Mouse (Mus musculus) neural tube, embryonic 11.5 days (tissue): ENCODE data around the gene Olfr974. TPM values are rescaled to one million over a fixed set of nuclear protein-coding genes. Genes with fewer than 3 reads are reported as not detected.
"Not testable (repeated sequence)": the region's sequence is repeated elsewhere in the genome, so short reads cannot be mapped to it uniquely, and the experiment has no call there.

ENCODE experiments used
- ATAC-seq: fragments of 200-750 bp; cut with Nextera tagmentation; 2 replicates; pipeline ENCODE4 v1.8.0; 2017; ENCODE audit warnings: moderate number of reproducible peaks, mild to moderate bottlenecking, moderate TSS enrichment, moderate library complexity; ENCODE audit not compliant: insufficient read depth, low FRiP score, low TSS enrichment
- DNase-seq: peaks from one replicate; pipeline ENCODE4 v3.0.0-alpha.2; 2015; ENCODE audit warnings: low spot score
- H3K27ac ChIP-seq: fragments of 300-500 bp; sonication (generic); 2 replicates; pipeline ENCODE4 v1.5.1; 2014; ENCODE audit warnings: low read depth, mild to moderate bottlenecking, low read length
- H3K27me3 ChIP-seq: fragments of 300-500 bp; sonication (generic); 2 replicates; pipeline ENCODE4 v1.6.1; 2014; ENCODE audit warnings: mild to moderate bottlenecking, low read length, mixed read lengths; ENCODE audit not compliant: control insufficient read depth, insufficient read depth
- H3K36me3 ChIP-seq: fragments of 300-500 bp; sonication (generic); 2 replicates; pipeline ENCODE4 v1.6.1; 2014; ENCODE audit warnings: mild to moderate bottlenecking, low read length, moderate library complexity, mixed read lengths; ENCODE audit not compliant: control insufficient read depth, insufficient read depth
- H3K4me1 ChIP-seq: fragments of 300-500 bp; sonication (generic); 2 replicates; pipeline ENCODE4 v1.6.1; 2014; ENCODE audit warnings: low read length, mixed read lengths; ENCODE audit not compliant: control insufficient read depth, insufficient read depth
- H3K4me2 ChIP-seq: fragments of 300-500 bp; sonication (generic); 2 replicates; pipeline ENCODE4 v1.6.1; 2014; ENCODE audit warnings: low read depth, mild to moderate bottlenecking, moderate library complexity
- H3K4me3 ChIP-seq: fragments of 300-500 bp; sonication (generic); 2 replicates; pipeline ENCODE4 v1.5.1; 2014; ENCODE audit warnings: low read depth, low read length
- H3K9ac ChIP-seq: fragments of 300-500 bp; sonication (generic); 2 replicates; pipeline ENCODE4 v1.6.1; 2014; ENCODE audit warnings: mild to moderate bottlenecking, low read length
- H3K9me3 ChIP-seq: fragments of 300-500 bp; sonication (generic); 2 replicates; pipeline ENCODE4 v1.6.1; 2016; ENCODE audit warnings: low read length; ENCODE audit not compliant: control insufficient read depth
- WGBS: fragments of 180-500 bp; shearing (Covaris S2); extraction: QIAGEN DNeasy Blood & Tissue Kit; methylation state at CpG from one replicate; pipeline ENCODE4 v1.1.7; 2014; 5-methylcytosine and 5-hydroxymethylcytosine counted together
- polyA plus RNA-seq: library from polyadenylated mRNA; unstranded; fragments of >200 nt; fragmentation: Nextera tagmentation; extraction: Ambion mirVana; gene quantifications from 2 replicates; pipeline ENCODE4 v1.2.1, GENCODE M21; 2014

Gene Olfr974
- polyA plus RNA-seq: not detected in 2 replicates

DNA sequence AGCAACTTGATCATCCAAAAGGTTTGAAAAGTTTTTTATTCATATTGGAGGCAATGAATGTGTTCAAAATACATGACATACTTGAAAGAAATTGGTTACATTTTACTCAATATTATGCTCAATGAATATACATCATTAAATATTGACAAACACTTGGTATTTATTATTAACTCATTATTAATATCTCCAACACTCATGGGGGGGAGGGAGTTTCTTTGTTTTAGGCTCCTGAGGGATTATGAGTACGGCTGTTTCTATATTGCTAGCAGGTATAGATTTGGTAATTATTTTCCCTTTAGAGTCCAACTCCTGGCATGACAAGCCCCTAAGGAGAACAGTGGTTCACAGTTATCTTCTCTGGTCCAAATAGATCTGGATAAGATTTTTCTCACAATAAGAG lies at the start of gene Olfr974:
Gene Olfr974, plus strand, starts transcription at position 301 of the 400 bp plus-strand sequence.
- no peaks in the 10 kb centered on the region for H3K9me3 ChIP-seq
- H3K4me1 ChIP-seq: no peaks in the 10 kb centered on the region
- H3K27me3 ChIP-seq: no peaks in the 10 kb centered on the region
- ATAC-seq (no peak), DNase-seq (no peak)
- H3K4me3 ChIP-seq: no peak within 1 kb of the TSS
- no peaks in the 10 kb centered on the region for H3K36me3 ChIP-seq
- WGBS: 91% methylated on average over 1 of the region's 1 CpGs
- no peak within 1 kb of the TSS for H3K4me2 ChIP-seq
- no peak within 1 kb of the TSS for H3K9ac ChIP-seq
- H3K27ac ChIP-seq: no peak within 1 kb of the TSS

DNA sequence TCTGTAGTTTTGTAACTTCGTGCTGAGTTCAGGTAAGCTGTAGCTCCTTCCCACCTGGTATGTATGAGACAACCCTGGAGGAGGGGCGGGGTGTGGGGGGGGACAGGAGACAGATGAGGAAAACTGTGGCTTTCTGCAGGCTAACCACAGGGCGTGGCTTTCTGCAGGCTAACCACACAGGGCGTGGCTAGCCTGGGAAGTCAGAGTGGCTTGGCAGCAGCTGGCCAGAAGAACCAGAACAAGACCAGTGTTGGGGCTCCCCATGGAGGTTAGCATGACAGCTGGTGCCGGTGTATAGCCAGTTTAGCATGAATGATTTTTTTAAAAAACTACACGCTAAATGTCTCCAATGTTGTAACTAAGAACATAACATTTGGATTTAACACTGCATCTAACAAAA lies 32.2 kb upstream of the Olfr974 start:
- Histone ChIP-seq H3K4me2 (no peak overlapping the region), H3K4me3 (no peak overlapping the region), H3K9me3 (no peaks in the 10 kb centered on the region), H3K36me3 (no peaks in the 10 kb centered on the region), H3K4me1 (no peaks in the 10 kb centered on the region), H3K27ac (no peak overlapping the region), H3K9ac (no peak overlapping the region), H3K27me3 (no peaks in the 10 kb centered on the region)
- DNase-seq (no peak), ATAC-seq (no peak)
- WGBS: 80% methylated on average over 6 of the region's 6 CpGs

DNA sequence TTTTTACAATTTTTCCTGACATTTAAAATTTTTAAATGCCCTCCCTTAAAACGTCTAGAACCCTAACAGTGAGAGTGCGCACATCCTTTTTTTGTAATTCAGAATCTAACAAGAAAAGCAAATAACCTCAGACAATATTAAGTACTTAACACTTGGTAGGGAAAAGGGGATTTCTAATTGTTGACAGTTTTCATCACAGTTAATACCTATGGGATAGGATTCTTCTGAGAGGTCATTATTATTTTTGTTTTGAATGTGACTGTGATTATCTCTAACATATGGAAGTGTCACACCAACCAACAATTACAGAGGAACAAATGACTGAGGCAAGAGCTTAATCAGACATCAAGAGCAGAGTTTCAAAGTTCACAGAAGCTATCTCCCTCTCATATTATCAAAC lies 30.3 kb upstream of the Olfr974 start, which contains the start of gene Olfr229:
Gene Olfr229, plus strand, starts transcription at position 301 of the 400 bp plus-strand sequence.
- no peaks in the 10 kb centered on the region for H3K4me1 ChIP-seq
- DNase-seq: no peak
- H3K36me3 ChIP-seq: no peaks in the 10 kb centered on the region
- no peak within 1 kb of the TSS for H3K4me3 ChIP-seq
- ATAC-seq: no peak
- no peak within 1 kb of the TSS for H3K4me2 ChIP-seq
- H3K27me3 ChIP-seq: no peaks in the 10 kb centered on the region
- no peak within 1 kb of the TSS for H3K27ac ChIP-seq
- H3K9ac ChIP-seq: no peak within 1 kb of the TSS
- WGBS: 75% methylated on average over 2 of the region's 2 CpGs
- no peaks in the 10 kb centered on the region for H3K9me3 ChIP-seq

DNA sequence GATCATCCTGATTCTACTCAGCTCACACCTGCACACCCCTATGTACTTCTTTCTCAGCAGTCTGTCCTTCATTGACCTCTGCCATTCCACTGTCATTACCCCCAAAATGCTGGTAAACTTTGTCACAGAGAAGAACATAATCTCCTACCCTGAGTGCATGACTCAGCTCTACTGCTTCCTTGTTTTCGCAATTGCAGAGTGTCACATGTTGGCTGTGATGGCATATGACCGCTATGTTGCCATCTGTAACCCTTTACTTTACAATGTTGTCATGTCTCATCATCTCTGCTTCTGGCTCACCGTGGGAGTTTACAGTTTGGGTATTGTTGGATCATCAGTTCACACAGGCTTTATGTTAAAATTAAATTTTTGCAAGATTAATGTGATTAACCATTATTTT lies 27.4 kb upstream of the Olfr974 start:
- 87% methylated on average over 3 of the region's 3 CpGs for WGBS
- ATAC-seq (no peak), DNase-seq (no peak)
- no peak overlapping the region for H3K27ac ChIP-seq
- H3K9me3 ChIP-seq: no peaks in the 10 kb centered on the region
- H3K4me3 ChIP-seq: no peak overlapping the region
- no peak overlapping the region for H3K4me2 ChIP-seq
- no peaks in the 10 kb centered on the region for H3K36me3 ChIP-seq
- H3K9ac ChIP-seq: no peak overlapping the region
- H3K4me1 ChIP-seq: no peaks in the 10 kb centered on the region
- H3K27me3 ChIP-seq: no peaks in the 10 kb centered on the region

DNA sequence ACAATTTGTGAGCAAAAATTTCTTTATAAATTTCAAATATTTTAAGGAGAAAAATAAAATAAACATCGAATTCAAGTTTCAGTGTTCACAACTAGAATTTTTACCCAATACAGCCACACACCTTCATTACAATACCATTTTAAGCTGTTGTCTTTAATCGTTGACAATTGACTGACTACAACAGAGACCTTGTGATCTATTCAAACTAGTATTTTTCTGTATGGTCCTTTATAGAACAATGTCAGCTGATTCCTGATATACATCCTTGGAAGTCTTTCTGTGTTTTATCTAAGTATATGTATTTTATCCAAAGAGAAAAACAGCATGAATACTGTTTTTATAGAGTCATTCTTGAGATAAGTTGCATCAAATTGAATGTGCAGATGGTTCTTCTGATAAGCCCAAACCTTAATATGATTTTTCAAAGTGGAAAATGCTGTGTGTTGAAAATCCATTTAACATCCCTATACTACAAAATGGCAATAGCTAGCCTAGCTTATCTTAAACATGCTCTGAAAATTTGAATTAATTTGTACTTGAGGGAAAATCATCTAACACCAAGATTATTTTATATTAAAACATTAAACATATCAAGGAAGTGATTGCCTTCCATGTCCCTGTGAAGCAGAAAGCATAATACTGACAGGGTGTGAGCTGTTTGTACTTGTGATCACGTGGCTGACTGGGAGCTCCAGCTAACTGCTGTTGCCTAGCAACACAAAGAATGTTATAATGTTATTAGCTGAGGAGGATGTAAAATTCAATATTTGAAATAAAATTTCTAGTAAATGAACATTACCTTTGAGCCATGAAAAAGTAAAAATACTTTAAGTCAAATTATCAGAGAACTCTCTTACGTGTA lies 9.1 kb upstream of the Olfr974 start:
- not testable (repeated sequence) for H3K4me2 ChIP-seq, H3K4me3 ChIP-seq, ATAC-seq, H3K9ac ChIP-seq, H3K27ac ChIP-seq, H3K27me3 ChIP-seq, DNase-seq, H3K4me1 ChIP-seq, H3K9me3 ChIP-seq, H3K36me3 ChIP-seq
- WGBS: no CpG with 5 or more reads among the region's 4 CpGs

DNA sequence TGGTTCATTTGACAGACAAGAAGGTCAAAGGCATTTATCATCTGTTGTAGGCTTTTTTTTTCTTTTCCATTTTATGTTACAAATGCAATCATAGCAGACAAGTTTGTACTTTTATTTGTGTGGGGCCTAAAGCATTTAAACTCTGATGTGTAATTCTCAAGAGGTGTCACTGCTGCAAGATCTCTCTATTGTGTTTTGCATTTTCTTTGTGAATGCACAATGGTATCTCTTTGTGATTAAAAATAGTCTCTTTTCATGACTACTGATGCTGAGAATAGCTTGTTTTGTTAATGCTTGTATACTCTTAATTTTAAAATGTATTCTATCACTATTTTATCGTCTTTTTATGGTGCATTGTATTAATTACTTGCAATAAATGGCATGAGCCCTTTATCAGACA lies 8.5 kb upstream of the Olfr974 start:
- not testable (repeated sequence) for H3K4me2 ChIP-seq, H3K4me3 ChIP-seq, DNase-seq, H3K27ac ChIP-seq, H3K36me3 ChIP-seq, H3K9ac ChIP-seq, ATAC-seq, H3K9me3 ChIP-seq, H3K4me1 ChIP-seq, H3K27me3 ChIP-seq
- 72% methylated on average over 1 of the region's 1 CpGs for WGBS

DNA sequence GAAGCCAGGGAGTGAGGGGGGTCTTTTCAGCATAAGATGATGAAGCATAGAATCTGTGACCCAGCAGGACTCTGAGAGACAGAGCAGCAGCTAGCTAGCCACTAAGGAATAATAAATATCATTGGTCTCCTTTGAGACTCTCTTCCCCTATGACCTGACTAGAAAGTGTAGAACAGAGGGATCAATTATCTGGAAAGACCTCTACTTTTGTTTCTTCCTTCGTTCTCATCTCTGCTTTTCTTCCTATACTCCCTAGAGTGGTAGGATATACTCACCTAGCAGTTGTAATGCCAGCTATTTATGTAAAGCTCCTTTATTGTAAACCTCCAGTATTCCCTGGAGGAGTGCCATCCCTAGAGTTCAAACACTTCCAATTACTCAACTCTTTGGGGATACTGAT lies 14.6 kb downstream of the Olfr974 start, which contains the start of gene Olfr975:
Gene Olfr975, minus strand, starts transcription at position 101 of the 400 bp plus-strand sequence.
- Histone ChIP-seq H3K9me3 (no peaks in the 10 kb centered on the region), H3K9ac (no peak within 1 kb of the TSS), H3K4me3 (no peak within 1 kb of the TSS), H3K4me2 (no peak within 1 kb of the TSS), H3K4me1 (no peaks in the 10 kb centered on the region), H3K27me3 (no peaks in the 10 kb centered on the region), H3K27ac (no peak within 1 kb of the TSS), H3K36me3 (no peaks in the 10 kb centered on the region)
- ATAC-seq: no peak
- 73% methylated on average over 1 of the region's 1 CpGs for WGBS
- no peak for DNase-seq

DNA sequence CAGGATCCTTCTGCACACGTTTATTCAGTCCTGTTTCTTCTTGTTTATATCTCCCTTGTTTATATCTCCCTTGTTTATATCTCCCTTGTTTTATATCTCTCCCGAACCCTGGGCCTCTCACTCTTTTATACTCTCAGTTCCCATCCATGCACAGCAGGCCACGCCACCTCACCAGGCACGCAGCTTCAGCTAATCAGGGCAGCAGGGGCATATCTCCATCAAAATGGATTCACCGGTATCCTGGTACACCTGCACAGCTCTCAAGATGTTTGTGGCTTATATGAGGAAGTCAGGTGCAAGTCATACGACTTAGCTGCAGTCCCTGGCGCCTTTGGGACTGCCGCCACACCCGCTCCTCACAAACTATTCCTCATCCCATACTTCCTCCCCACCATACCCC lies 23.7 kb downstream of the Olfr974 start, which contains the start of gene Olfr976:
Gene Olfr976, minus strand, starts transcription at position 101 of the 400 bp plus-strand sequence.
- H3K27ac ChIP-seq, H3K4me2 ChIP-seq, H3K9ac ChIP-seq, H3K9me3 ChIP-seq, DNase-seq, ATAC-seq, H3K4me3 ChIP-seq, H3K4me1 ChIP-seq, H3K36me3 ChIP-seq, H3K27me3 ChIP-seq: not testable (repeated sequence)
- WGBS: 86% methylated on average over 6 of the region's 9 CpGs

DNA sequence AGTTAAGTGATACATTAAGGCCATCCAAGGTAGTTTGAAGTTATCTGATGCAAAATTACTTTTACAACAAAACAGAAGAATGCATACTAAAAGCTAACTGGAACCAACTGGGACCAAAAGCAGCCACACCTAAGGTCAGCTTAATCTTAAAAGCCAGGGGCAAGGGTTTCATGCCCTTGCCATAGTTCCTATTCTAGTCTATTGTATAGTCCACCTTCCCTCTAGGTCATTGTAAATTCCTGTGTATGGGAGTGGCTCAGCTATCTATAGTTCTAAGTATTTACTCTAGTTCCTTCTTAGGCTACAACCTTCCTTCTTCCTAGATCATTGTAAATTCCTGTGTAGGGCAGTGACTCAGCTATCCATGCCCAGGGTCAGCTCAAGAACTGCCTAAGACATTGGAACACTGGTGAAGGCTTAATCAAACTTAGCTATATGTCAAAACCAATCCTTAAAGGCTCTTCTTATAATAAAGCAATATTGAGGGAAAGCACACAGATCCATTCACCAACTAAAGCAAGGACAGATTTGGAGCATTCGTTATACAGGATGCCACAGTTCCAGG lies 39.4 kb downstream of the Olfr974 start:
- not testable (repeated sequence) for ATAC-seq, H3K4me1 ChIP-seq, H3K9ac ChIP-seq, H3K9me3 ChIP-seq, H3K36me3 ChIP-seq, H3K4me2 ChIP-seq, DNase-seq, H3K27me3 ChIP-seq, H3K4me3 ChIP-seq, H3K27ac ChIP-seq
- WGBS: 90% methylated on average over 1 of the region's 1 CpGs
